Mouse (Mus musculus): Measurements from ENCODE around the gene Lrrc26. TPM values are rescaled to one million over a fixed set of nuclear protein-coding genes. Genes with fewer than 3 reads are reported as not detected.

The Lrrc26 gene
- total RNA-seq, 2 experiments from 2014 or later: not detected

DNA sequence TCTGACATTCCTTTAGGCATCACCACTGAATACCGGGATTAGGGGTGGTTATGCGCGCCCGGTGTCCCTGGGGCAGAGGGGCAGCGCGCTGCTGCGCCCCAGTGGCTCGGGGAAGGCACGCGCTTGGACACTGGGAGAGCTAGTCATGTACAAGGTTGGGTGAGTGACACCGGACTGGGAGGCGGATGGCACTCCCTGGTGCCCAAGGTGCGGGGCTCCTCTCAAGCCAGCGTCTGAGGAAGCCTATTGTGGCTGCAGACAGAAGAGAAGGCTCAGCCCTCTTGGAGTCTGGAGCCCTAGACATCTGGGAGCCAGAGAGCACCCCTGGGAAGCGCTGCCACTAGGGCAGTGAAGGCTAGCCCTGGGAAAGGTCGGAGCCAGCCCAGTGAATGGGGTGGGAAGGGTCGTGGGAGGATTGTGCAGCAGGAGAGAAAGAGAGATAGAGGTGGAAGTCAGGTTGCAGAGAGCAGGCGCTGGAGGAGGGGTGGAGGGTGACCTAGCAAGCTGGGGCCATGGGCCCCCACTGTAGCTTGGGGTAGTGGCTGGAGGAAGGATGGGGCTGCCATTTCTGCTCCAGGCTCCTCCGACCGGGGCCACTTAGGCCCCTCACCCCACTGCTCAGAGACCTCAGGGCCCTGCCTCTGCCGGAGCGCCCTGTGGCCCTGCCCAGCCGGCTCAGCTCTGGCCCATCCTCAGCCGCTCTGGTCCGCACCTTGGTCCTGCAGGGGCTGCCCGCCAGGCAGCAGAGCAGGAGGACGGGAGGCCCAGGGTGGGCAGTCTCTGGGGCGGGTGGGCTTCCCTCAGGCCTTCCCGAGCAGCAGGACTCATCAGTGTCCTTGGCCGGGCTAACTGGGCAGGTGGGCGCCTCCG, 1.7 kb downstream of the Lrrc26 start:
- intact Hi-C loops (cut with DNase I): no loop called here
- no peak for DNase-seq (ENCODE audit: low spot score in 2 of 2)

DNA sequence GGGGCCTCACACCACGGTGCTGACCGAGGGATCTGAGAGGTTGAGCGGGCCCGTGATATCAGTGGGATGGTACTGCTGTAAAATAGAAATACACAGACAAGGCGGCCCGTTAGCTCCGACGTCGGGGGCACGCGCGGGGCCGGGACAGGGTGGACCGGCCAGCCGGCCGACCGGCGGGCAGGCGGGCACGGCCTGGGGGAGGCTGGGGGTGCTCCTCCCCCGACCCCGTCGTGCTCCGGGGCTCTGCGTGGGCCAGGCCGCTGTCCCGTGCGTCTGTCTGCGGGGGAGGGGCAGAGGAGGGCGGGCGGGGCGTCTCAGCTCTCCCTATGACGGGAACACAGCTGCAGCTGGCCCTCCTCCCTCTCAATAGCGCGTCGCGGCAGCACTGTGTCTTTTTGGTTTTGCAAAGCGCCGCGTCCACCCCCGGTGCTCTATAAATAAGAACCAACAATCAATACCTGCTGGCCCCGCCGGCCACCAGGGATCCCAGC, 2.4 kb downstream of the Lrrc26 start:
- intact Hi-C loops (cut with DNase I): no loop called here
- peak; percentile 58 to 68 for DNase-seq (ENCODE audit: low spot score in 2 of 2)

DNA sequence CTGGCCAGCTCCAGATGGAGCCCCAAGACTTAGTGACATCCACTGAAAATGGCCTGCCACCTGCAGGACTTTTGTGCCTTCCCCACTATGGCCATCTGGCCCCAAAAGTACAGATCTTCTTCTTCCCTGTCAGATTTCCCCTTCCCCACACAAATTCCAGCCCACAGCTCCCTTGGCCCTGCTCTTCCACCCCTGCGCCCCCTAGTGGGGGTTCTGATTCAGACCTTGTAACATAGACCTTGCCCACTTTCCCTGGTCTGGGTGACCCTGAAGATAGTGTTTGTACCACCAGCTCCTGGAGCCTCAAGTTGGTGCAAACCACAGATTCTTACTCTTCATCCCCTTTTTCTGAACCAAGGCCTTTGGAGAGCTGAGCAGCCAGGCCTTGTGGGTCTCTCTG, 3.1 kb downstream of the Lrrc26 start:
- DNase-seq (ENCODE audit: low spot score in 2 of 2): peak in 1 of 2 experiments; percentile 71
- intact Hi-C loops (cut with DNase I): no loop called here

DNA sequence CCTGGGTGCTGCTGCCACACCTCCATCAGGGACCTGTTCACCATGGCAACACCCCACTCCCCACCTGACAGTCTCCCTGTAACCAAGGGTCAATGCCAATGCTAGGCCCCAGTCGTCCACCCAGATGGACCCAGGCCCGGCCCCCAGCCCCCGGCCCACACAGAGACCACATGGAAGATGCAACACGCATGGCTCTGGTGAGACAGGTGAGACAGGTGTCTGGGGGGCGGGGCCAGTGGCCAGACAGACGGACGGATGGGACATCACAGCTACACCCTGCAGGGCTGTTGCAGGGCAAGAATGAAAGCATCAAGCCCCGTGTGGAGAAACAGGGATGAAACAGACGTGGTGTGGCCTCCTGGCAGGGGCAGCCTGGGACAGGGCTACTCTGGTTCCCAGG, 4.0 kb downstream of the Lrrc26 start:
- intact Hi-C loops (cut with DNase I): no loop called here
- no peak for DNase-seq (ENCODE audit: low spot score in 2 of 2)

DNA sequence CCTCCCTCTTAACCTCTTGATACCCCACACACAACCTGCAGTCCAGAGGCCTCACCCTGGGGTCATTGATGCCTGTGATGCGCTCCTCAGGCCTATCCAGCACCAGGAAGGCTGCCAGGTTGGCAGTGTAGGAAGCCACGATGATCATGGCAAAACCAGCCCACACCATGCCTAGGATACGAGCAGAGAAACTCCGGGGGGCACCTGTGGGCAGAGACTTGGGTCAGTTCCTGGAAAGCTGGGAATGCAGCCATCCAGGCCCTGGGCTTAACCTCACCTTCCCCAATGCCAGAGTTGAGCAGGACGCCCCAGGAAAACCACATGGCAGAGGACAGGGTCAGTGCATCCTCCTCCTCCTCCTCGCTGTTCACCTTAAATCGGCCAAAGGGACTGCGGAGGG, 7.4 kb downstream of the Lrrc26 start:
- no peak for DNase-seq (ENCODE audit: low spot score in 2 of 2)
- intact Hi-C loops (cut with DNase I): no loop called here

DNA sequence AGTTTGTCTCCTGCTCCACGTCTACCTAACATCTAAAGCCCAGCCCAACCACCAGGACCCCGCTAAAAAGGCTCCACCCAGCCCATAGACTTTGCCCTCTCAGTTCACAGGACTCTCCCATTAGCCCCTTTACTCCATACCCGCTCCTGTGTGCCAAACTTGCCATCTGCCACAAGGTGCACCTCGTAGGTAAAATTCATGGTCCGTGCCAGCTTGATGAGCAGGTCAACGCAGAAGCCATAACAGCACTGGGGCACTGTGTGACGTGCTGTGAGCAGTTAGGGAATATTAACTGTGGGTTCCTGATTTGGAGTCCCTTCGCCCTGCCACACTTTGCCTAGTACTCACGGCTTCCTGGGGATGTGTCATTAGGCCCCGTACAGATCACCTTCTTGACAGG, 8.3 kb downstream of the Lrrc26 start:
- intact Hi-C loops (cut with DNase I): no loop called here
- no peak for DNase-seq (ENCODE audit: low spot score in 2 of 2)

DNA sequence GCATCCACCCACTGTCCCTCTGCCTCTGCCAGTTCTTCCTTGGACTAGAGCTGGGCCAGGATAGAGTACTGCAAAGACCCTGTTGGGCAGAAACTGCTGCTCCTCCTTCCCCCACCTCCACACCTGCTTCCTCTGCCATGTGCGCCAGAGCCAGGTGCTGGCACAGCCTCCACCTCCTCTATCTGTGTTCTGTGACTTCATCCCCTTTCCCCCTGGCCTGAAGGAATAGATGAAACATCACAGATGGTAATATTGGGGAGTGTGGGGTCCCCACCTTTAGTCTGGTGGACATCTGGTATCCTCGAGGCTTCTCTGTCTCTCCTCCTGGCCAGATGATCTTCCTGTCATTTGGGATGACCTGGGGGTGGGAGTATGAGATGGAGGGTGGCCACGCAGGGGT, 13.7 kb downstream of the Lrrc26 start:
- intact Hi-C loops (cut with DNase I): no loop called here

DNA sequence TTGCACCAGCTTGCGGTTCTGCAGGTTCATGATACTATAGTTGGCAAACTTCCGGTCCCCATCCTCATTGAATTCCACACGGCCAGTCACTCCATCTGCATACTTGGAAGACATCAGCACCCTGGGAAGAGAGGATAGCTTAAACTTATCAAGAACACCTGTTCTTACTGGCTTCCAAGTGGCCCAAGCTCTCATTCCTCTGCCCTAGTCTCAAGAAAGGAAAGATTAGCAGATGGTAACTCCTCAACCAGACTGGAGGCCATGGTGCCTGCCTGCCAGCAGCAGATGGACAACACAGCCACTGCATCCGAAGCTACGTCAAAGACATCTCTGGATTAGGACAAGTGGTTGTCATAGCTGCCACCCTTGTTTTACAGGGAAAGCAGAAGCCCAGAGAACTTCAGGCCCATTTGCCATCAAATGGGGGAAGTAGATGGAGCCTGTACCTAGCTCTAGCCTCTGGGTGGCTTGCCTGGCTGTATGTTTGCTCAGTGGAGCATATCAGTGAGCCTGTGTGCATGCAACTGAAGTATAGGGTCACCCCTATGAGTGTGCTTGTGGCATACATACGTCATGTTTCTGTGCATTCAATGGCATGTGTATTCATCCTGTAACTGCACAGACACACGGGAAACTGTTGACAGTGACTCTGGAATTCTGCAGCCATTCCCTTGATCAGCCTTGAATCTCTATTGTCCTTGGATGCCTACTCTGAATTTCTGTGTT, 14.4 kb downstream of the Lrrc26 start:
- intact Hi-C loops (cut with DNase I): no loop called here
- no peak for DNase-seq (ENCODE audit: low spot score in 2 of 2)

More for the DNA sequence above, 13.7 kb downstream of the Lrrc26 start:
- DNase-seq (ENCODE audit: low spot score in 2 of 2): no peak

DNA sequence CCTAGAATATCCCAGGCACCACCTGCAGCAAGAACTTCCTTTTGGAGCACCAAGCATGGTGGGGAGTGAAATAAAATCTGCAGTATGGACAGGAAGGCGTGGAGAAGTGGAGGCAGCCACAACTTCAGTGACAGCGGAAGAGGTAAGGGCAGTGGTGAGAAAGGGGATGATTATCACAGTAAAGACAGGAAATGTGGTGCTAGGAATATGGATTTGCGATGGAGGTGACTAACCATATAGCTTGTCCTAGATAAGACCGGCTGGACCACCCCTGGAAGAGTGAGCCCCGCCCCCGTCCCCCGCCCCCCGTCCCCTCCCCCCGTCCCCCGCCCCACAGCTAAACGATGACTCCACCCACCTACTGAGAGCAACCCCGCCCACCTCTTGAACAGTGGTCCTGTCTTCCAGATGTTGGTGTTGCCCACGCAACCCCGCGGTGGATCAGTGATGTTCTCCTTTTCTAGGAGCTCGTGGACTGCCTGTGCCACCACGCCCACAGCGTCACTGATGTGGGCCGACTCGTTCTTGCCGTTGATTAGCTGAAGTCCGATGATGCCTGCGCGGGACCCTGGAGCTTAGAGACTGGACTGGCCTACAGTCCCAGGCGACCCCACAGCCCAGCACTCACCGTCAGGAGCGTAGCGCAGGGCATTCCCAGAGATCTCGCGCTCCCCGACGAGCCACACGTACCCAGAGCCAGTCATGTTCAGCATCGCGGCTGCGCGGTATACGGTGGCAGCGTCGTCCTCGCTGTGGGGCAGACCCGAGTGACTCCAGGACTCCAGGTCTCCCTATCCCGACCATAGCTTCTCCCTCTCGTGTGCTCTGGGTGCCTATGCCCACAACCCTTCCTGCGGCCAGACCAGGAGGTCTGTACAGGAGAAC, 15.2 kb downstream of the Lrrc26 start:
- peak; percentile 56 to 69 for DNase-seq (ENCODE audit: low spot score in 2 of 2)
- intact Hi-C loops (cut with DNase I): no loop called here

DNA sequence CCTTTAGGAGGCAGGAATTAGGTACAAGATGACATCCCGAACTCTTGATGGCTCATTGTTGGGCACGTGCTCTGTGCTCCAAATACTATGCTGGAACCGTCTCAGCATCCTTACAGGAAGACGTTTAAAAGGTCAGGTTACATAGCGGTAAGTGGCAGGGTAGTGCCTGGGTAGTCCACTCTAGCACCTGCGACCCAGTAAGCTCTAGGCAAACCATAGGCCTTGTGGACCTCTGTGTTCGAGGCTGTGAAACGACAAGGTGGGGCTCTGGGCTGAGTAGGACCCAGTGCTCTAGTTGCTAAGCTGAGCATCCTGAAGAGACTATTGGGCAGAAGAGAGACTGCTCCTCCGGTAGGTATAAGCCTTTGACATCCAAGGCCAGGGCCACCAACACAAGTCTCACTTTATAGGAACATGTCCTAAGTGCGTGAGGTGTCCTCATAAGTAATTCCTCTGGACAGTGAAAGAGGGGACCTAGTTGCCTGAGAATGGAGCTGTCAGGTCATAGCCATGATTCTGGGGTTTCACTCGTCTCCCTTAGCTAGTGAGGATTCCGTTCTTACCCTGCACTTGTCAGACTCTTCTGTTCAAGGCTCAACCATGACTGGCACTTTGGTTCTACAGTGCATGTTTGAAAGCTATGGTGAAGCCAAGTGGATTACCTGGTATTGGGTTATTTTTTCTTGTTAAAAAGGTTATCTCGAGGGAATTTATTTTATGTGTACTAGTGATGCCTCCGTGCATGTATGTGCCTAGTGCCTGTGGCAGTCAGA, 16.1 kb downstream of the Lrrc26 start:
- no peak for DNase-seq (ENCODE audit: low spot score in 2 of 2)
- intact Hi-C loops (cut with DNase I): no loop called here

DNA sequence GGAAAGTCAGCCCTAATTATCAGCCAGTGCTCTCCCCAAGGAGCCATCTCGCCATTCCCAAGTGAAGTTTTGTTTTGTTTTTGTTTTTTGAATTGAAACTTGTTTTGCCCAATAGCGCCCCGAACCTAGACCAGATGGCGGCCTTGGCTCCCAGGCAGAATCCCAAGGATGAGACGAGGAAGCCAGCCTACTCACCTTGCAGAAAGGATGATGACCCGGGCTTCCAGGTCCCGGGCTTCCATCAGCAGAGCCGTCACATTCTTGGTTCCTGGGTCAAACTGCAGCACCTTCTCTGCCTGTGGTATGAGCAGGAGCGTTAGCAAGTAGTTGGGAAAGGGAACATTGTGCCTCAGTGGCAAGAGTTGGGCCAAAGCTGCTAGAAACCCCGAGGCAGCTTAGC, 20.5 kb downstream of the Lrrc26 start:
- intact Hi-C loops (cut with DNase I): no loop called here
- DNase-seq (ENCODE audit: low spot score in 2 of 2): no peak

DNA sequence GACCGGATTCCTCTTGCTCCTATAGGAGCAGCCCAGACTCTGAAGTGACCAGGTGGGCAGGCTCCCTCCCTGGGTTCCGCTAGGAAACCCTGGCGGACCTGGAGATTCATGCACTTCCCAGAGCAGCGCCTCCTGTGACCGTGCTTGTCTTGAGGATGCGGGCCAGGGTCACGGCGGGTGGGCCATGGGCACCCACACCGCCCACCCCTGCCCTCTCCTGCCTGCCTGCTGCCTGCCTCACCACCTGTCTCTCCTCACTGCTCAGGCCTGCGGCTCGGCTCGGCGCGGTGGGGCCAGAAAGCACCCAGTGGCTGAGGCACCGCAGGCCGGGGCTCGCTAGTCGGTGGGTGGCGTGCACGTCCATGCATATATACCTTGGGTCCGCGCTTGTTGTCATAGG, 21.3 kb downstream of the Lrrc26 start:
- no peak for DNase-seq (ENCODE audit: low spot score in 2 of 2)
- intact Hi-C loops (cut with DNase I): no loop called here

DNA sequence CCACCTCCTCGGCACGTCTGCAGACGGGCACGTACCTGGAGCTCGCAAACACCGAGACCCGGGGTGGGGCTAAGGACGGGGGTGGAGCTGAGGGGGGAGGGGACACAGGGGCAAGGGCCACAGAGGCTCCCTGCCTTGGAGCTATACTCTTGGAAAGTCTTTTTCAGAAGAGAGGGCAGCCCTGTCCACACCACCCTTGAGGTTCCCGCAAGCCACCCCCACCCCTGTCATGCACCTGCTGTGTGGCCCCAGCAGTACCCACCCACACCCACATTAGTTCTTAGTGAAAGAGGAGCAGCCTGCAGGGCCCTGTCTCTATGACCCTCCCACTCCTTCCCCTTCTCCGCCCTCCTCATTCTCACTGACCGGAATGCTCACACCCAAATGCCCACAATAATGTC, 21.8 kb downstream of the Lrrc26 start:
- DNase-seq (ENCODE audit: low spot score in 2 of 2): no peak
- intact Hi-C loops (cut with DNase I): no loop called here

DNA sequence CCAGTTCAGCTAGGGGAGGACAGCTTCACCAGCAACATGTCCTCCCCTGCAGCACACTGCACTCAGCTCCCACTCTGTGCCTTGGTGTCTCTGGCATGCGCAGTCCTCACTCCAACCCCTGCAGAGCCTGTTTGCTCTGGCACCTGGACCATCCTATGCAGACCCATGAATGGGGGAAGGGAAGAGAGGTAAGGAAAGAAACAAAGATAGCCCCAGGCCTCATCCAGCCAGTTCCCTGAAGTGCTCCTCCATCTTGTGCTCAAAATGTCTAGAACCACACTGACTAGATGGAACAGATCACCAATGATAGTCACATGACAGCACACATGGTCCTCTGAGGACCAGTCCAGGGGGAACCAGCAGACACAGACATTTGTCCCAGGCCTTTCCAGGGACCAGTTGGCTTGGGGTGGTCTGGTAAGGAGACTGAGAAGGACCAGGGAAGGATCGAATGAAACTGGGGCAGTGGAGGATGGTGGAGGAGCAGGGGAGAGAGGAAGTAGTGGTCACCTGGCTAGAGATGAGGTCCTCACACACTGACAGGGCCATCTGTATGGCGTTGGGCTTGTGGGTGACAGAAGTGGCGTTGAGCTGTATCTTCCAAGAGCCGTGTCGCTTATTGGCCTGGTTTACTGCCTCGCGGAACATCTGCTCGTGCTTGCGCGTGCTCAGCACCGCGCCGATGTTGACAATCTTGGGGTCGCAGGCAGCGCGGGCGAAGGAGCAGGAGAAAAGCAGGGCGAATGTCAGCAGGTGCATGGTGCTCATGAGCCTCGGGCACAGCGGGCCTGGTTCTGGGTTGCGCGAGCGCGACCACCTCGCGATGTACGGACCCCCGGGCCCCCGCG, 28.6 kb downstream of the Lrrc26 start:
- intact Hi-C loops (cut with DNase I): no loop called here
- DNase-seq (ENCODE audit: low spot score in 2 of 2): peak; percentile 53 to 80

DNA sequence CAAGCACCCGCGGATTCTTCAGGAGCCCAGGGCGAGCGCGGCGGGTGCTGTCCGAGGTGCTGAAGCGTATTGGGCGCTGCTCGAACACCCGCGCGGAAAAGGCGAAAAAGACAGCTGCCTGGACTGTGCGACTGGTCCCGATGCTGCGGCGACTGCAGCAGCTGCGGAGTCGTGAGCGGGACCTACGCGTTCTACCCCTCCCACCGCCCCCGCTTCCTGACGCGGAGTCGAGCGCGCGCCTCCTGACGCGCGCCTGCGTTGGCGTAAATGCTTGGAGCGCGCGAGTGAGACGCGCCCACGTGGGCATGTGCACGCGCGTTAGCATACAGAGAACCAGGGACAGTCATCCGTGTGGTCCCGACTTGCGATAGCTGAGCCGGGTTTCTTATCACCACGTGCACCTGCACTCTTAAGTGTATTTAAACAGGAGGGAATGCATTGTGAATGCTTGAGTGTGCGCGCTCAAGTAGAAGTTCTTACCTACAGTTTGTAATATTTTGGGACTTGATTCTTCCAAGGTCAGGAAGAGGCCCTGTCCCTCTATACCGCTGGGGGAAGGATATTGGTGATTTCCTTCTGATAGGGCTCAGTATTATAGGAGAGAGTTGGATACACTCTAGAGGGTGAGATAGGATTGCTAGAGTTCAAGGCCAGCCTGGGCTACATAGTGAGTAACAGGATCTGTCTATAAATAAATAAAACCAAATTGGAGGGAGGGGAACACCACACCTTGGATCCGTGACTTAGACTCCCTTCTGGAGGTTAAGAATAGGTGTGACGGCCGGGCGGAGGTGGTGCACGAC, 29.5 kb downstream of the Lrrc26 start, which contains the start of gene Grin1:
Gene Grin1 (minus strand): TSS at position 217 of the 803 bp plus-strand sequence.
- intact Hi-C loops (cut with DNase I): no loop called here
- DNase-seq (ENCODE audit: low spot score in 2 of 2): peak; percentile 92 to 97

DNA sequence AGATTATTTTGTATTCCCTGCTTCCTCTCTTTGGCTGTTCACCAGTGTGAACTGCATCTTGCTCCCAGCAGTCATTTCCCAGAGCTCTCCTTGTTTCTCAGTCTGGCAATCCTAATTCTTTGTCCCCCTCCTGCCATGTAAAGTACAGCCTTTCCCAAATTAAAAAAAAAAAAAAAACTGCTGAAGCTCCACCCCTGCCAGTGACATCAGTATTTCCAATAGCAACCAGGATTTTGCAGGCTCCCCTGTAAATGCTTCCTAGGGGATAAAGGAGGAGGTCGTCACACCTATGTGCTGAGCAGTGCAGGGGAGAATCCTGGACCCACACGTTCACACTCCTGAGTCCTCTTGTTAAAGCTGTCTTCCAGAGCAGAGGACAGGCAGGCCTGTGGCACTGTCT, 30.4 kb downstream of the Lrrc26 start:
- peak in 1 of 2 experiments; percentile 57 for DNase-seq (ENCODE audit: low spot score in 2 of 2)
- intact Hi-C loops (cut with DNase I): no loop called here

DNA sequence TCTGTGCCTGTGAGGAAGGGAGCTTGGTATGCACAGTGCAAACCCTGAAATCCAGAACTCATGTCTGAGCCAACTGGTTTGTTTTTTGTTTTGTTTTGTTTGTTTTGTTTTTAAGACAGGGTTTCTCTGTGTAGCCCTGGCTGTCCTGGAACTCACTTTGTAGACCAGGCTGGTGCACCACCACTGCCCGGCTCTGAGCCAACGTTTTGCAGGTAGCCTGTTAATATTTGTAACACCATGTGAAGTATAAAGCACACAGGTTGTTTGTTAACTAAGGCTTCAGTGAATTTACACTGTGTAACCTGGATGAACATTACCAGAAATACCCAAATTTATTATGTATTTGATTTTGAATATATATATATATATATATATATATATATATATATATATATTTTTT, 36.3 kb downstream of the Lrrc26 start:
- intact Hi-C loops (cut with DNase I): loop anchor here (5.0 kb wide), 1 partner anchor 49 kb away; no protein-coding TSS in a partner anchor
- DNase-seq (ENCODE audit: low spot score in 2 of 2): no peak
